Mouse (Mus musculus): ENCODE results near the gene Prkag1. TPM values are rescaled to one million over a fixed set of nuclear protein-coding genes. Genes with fewer than 3 reads are reported as not detected.

Prkag1 gene
- polyA plus RNA-seq, 1 experiment, result 51.0 TPM

DNA sequence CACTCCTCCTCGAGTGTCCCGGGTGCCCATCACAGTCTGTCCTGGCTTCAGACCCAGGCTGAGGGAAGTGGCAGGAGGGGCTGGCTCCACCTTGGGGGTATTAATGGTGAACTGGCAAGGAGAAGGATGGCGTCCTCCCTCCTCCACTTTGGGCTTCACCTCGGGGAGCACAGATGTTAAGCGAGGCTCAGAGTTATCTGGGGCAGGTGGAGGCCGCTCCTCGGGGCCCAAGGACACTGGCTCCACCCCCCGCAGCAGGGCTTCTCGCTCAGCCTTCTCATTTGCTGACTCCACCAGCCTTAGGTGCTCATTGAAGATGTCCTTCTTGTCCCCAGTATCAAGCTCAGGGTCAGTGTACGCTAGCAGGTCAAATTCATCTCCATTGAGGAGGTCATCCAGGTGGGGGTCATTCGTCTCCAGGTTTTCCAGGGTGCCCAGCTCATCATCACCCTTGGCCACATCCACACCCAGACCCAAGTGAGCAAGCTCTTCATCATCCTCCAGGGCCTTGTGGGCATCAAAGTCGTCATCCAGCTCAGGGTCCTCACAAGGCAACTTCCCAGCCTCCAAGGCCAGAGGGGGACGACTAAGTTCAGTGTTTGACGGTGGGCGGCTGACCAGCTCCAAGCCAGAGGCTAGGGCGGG, 18.8 kb upstream of the Prkag1 start:
- Histone ChIP-seq H3K4me3 (ENCODE audit: low read depth, low read length) (no peak overlapping the region), H3K36me3 (ENCODE audit: control insufficient read depth, insufficient read depth, low read length, poor library complexity, severe bottlenecking) (peaks cover 61% of the 10 kb centered on the region), H3K4me1 (ENCODE audit: control insufficient read depth, insufficient read depth, low read length) (no peaks in the 10 kb centered on the region), H3K9me3 (replicated peaks; ENCODE audit: control insufficient read depth, insufficient read depth, low read length, poor library complexity, severe bottlenecking) (no peaks in the 10 kb centered on the region), H3K9ac (ENCODE audit: low read depth, poor library complexity, severe bottlenecking) (no peak overlapping the region), H3K27me3 (ENCODE audit: control insufficient read depth, insufficient read depth, low read length, poor library complexity, severe bottlenecking) (no peaks in the 10 kb centered on the region), H3K27ac (ENCODE audit: insufficient read depth, low read length) (no peak overlapping the region)
- TF ChIP-seq POLR2A (IDR thresholded peaks at IDR 0.05; ENCODE audit: insufficient read depth, low read length) (no peak), EP300 (IDR thresholded peaks at IDR 0.05; ENCODE audit: insufficient read depth, low read depth, low read length) (no peak), CTCF (IDR thresholded peaks at IDR 0.05; ENCODE audit: low read depth, low read length) (no peak)

GRCm38 (mm10) chr15:98849165-98849564, 17.8 kb upstream of the Prkag1 start:
- Histone ChIP-seq H3K4me3 (ENCODE audit: low read depth, low read length) (no peak overlapping the region), H3K27me3 (ENCODE audit: control insufficient read depth, insufficient read depth, low read length, poor library complexity, severe bottlenecking) (no peaks in the 10 kb centered on the region)

DNA sequence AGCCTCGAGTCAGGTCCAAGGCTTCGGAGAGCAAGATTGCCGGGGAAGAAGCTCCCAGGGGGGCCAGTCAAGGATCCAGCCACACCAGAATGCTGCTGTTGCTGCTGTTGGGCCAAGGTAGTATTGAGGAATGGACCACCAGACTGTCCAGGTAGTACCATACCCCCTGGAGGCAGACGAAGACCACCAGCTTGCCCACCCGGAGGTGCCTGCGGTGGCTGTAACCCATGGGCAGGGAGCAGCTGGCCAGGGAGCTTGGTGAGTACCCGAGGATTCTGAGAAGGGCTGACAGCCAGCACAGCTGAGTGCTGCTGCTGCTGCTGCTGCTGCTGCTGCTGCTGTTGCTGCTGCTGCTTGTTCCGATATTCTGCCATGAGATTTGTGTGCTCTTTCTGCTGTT, 14.8 kb upstream of the Prkag1 start:
- no peaks in the 10 kb centered on the region for H3K4me1 ChIP-seq (ENCODE audit: control insufficient read depth, insufficient read depth, low read length)
- H3K9me3 ChIP-seq (replicated peaks; ENCODE audit: control insufficient read depth, insufficient read depth, low read length, poor library complexity, severe bottlenecking), result no peaks in the 10 kb centered on the region
- no peak overlapping the region for H3K4me3 ChIP-seq (ENCODE audit: low read depth, low read length)
- peaks cover 52% of the 10 kb centered on the region for H3K36me3 ChIP-seq (ENCODE audit: control insufficient read depth, insufficient read depth, low read length, poor library complexity, severe bottlenecking)
- no peak overlapping the region for H3K27ac ChIP-seq (ENCODE audit: insufficient read depth, low read length)
- no peak overlapping the region for H3K9ac ChIP-seq (ENCODE audit: low read depth, poor library complexity, severe bottlenecking)
- no peak for TF ChIP-seq POLR2A (IDR thresholded peaks at IDR 0.05; ENCODE audit: insufficient read depth, low read length)
- no peak for TF ChIP-seq EP300 (IDR thresholded peaks at IDR 0.05; ENCODE audit: insufficient read depth, low read depth, low read length)
- no peak for TF ChIP-seq CTCF (IDR thresholded peaks at IDR 0.05; ENCODE audit: low read depth, low read length)
- H3K27me3 ChIP-seq (ENCODE audit: control insufficient read depth, insufficient read depth, low read length, poor library complexity, severe bottlenecking), result no peaks in the 10 kb centered on the region

More at GRCm38 (mm10) chr15:98849165-98849564, 17.8 kb upstream of the Prkag1 start:
- Histone ChIP-seq H3K36me3 (ENCODE audit: control insufficient read depth, insufficient read depth, low read length, poor library complexity, severe bottlenecking) (peaks cover 61% of the 10 kb centered on the region), H3K9ac (ENCODE audit: low read depth, poor library complexity, severe bottlenecking) (no peak overlapping the region), H3K27ac (ENCODE audit: insufficient read depth, low read length) (no peak overlapping the region), H3K4me1 (ENCODE audit: control insufficient read depth, insufficient read depth, low read length) (no peaks in the 10 kb centered on the region), H3K9me3 (replicated peaks; ENCODE audit: control insufficient read depth, insufficient read depth, low read length, poor library complexity, severe bottlenecking) (no peaks in the 10 kb centered on the region)
- no peak for TF ChIP-seq EP300 (IDR thresholded peaks at IDR 0.05; ENCODE audit: insufficient read depth, low read depth, low read length)

DNA sequence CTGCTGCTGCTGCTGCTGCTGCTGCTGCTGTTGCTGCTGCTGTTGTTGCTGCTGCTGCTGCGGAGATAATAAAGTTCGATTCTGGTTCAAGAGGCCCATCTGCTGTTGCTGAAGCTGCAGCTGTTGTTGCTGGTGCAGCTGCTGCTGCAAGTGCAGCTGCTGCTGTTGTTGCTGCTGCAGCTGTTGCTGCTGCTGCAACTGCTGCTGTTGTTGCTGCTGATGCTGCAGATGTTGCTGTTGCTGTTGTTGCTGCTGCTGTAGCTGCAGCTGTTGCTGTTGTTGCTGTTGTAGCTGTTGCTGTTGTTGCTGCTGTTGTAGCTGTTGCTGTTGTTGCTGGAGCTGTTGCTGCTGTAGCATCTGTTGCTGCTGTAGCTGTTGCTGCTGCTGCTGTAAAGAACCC, 13.8 kb upstream of the Prkag1 start:
- Histone ChIP-seq H3K9ac (ENCODE audit: low read depth, poor library complexity, severe bottlenecking) (no peak overlapping the region), H3K4me1 (ENCODE audit: control insufficient read depth, insufficient read depth, low read length) (no peaks in the 10 kb centered on the region), H3K27me3 (ENCODE audit: control insufficient read depth, insufficient read depth, low read length, poor library complexity, severe bottlenecking) (no peaks in the 10 kb centered on the region), H3K9me3 (replicated peaks; ENCODE audit: control insufficient read depth, insufficient read depth, low read length, poor library complexity, severe bottlenecking) (no peaks in the 10 kb centered on the region), H3K4me3 (ENCODE audit: low read depth, low read length) (no peak overlapping the region), H3K27ac (ENCODE audit: insufficient read depth, low read length) (no peak overlapping the region), H3K36me3 (ENCODE audit: control insufficient read depth, insufficient read depth, low read length, poor library complexity, severe bottlenecking) (peaks cover 47% of the 10 kb centered on the region)
- TF ChIP-seq CTCF (IDR thresholded peaks at IDR 0.05; ENCODE audit: low read depth, low read length) (no peak), EP300 (IDR thresholded peaks at IDR 0.05; ENCODE audit: insufficient read depth, low read depth, low read length) (no peak)

GRCm38 (mm10) chr15:98843595-98844223, 12.4 kb upstream of the Prkag1 start:
- TF ChIP-seq EP300 (IDR thresholded peaks at IDR 0.05; ENCODE audit: insufficient read depth, low read depth, low read length), result no peak
- no peak for TF ChIP-seq POLR2A (IDR thresholded peaks at IDR 0.05; ENCODE audit: insufficient read depth, low read length)
- TF ChIP-seq CTCF (IDR thresholded peaks at IDR 0.05; ENCODE audit: low read depth, low read length), result no peak
- Histone ChIP-seq H3K27ac (ENCODE audit: insufficient read depth, low read length) (no peak overlapping the region), H3K9ac (ENCODE audit: low read depth, poor library complexity, severe bottlenecking) (no peak overlapping the region), H3K36me3 (ENCODE audit: control insufficient read depth, insufficient read depth, low read length, poor library complexity, severe bottlenecking) (peaks cover 42% of the 10 kb centered on the region), H3K4me1 (ENCODE audit: control insufficient read depth, insufficient read depth, low read length) (no peaks in the 10 kb centered on the region), H3K4me3 (ENCODE audit: low read depth, low read length) (no peak overlapping the region), H3K27me3 (ENCODE audit: control insufficient read depth, insufficient read depth, low read length, poor library complexity, severe bottlenecking) (no peaks in the 10 kb centered on the region), H3K9me3 (replicated peaks; ENCODE audit: control insufficient read depth, insufficient read depth, low read length, poor library complexity, severe bottlenecking) (no peaks in the 10 kb centered on the region)
